Mouse (Mus musculus): Measurements from ENCODE around the gene Ephb2. TPM values are rescaled to one million over a fixed set of nuclear protein-coding genes. Genes with fewer than 3 reads are reported as not detected.

Ephb2 gene
- total RNA-seq, 1 experiment, result 15.5 TPM

DNA sequence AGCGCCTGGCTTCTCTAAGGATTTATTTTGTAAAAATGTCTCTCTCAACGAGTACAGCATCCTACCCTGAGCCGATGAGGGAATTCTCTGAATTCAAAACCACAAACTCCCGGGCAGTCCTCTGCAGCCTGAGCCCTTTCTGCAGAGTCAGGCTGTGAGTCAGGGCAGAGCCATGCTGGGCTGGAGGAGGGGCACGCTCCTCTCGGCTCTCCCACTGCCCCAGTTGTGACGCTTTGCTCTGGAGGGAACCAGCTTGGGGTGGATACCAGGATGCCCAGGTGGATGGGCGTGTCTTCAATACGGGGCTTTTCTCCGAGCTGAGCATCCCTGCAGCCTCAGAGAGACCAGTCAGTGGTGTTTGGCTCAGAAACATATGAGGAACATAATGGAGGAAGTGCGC, 27.3 kb downstream of the Ephb2 start:
- no peak overlapping the region for H3K9ac ChIP-seq (ENCODE audit: insufficient read depth, low read depth, low read length, poor library complexity, severe bottlenecking)
- peaks cover 4 to 28% of the 10 kb centered on the region in 2 experiments; a peak in 2 of 4 replicates for H3K4me1 ChIP-seq (ENCODE audit: control insufficient read depth in 2 of 2, insufficient read depth in 2 of 2, low read length in 2 of 2, poor library complexity in 1 of 2)
- TF ChIP-seq ZNF384 (IDR thresholded peaks at IDR 0.05; ENCODE audit: low read depth, low read length), result no peak
- 0 out of 2 replicates have a peak, but pooled peaks have one; percentile 16 for TF ChIP-seq MAFK (IDR thresholded peaks at IDR 0.05; ENCODE audit: insufficient read depth, low read depth, low read length)

DNA sequence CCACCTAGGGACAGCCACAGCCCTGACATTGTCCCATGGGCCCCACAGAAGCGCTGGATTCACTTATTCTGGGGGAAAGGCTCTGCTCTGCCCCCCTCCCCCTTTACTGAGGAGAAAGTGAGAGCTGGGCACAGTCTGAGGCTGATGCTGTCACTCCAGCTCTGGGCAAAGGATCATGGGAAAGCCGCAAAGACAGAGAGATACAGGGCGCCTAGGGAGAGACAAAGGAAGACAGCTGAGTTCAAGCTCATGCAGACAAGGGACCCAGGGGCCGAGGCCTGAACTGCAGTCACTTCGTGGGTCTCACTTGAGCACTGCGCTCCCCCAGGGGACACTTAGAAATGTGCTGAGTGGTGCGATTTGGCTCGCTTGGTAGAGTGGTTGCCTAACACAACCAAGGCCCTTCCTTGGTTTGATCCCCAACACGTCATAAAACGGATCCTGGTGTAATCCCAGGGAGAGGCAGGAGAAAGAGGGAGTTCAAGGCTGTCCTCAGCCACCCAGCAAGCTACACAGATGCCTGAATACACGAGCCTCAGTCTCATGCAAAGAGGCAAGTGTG, 28.3 kb downstream of the Ephb2 start:
- H3K27ac ChIP-seq (ENCODE audit: insufficient read depth, low read depth, low read length, poor library complexity, severe bottlenecking), result no peak overlapping the region
- no peaks in the 10 kb centered on the region for H3K9me3 ChIP-seq (ENCODE audit: control insufficient read depth, insufficient read depth, low read depth, low read length)
- DNase-seq (ENCODE audit: low read depth, low spot score), result no peak
- H3K9ac ChIP-seq (ENCODE audit: insufficient read depth, low read depth, low read length, poor library complexity, severe bottlenecking), result no peak overlapping the region
- H3K4me1 ChIP-seq (ENCODE audit: control insufficient read depth in 2 of 2, insufficient read depth in 2 of 2, low read length in 2 of 2, poor library complexity in 1 of 2), result peaks cover 4 to 36% of the 10 kb centered on the region in 2 experiments; a peak in 2 of 4 replicates
- H3K36me3 ChIP-seq (ENCODE audit: control insufficient read depth, insufficient read depth, low read length, poor library complexity, severe bottlenecking), result no peaks in the 10 kb centered on the region
- TF ChIP-seq MAFK (IDR thresholded peaks at IDR 0.05; ENCODE audit: insufficient read depth, low read depth, low read length) (peak; percentile 51; the same call in 1 of the 2 replicates), ZNF384 (IDR thresholded peaks at IDR 0.05; ENCODE audit: low read depth, low read length) (no peak), ZC3H11A (IDR thresholded peaks at IDR 0.05; ENCODE audit: borderline replicate concordance, low read depth, low read length) (no peak)
- in situ Hi-C loops (cut with MboI; ENCODE audit: low sequenced_read_pairs in 2 of 2, unreplicated experiment in 2 of 2), result no loop called here
- no peak overlapping the region for H3K4me3 ChIP-seq (ENCODE audit: insufficient read depth in 1 of 2, low read depth in 1 of 2, low read length in 2 of 2, poor library complexity in 1 of 2, severe bottlenecking in 1 of 2)

More for the DNA sequence above, 27.3 kb downstream of the Ephb2 start:
- in situ Hi-C loops (cut with MboI; ENCODE audit: low sequenced_read_pairs in 2 of 2, unreplicated experiment in 2 of 2), result no loop called here
- Histone ChIP-seq H3K4me3 (ENCODE audit: insufficient read depth in 1 of 2, low read depth in 1 of 2, low read length in 2 of 2, poor library complexity in 1 of 2, severe bottlenecking in 1 of 2) (no peak overlapping the region), H3K9me3 (ENCODE audit: control insufficient read depth, insufficient read depth, low read depth, low read length) (no peaks in the 10 kb centered on the region), H3K27ac (ENCODE audit: insufficient read depth, low read depth, low read length, poor library complexity, severe bottlenecking) (no peak overlapping the region), H3K36me3 (ENCODE audit: control insufficient read depth, insufficient read depth, low read length, poor library complexity, severe bottlenecking) (no peaks in the 10 kb centered on the region)
- DNase-seq (ENCODE audit: low read depth, low spot score), result no peak

DNA sequence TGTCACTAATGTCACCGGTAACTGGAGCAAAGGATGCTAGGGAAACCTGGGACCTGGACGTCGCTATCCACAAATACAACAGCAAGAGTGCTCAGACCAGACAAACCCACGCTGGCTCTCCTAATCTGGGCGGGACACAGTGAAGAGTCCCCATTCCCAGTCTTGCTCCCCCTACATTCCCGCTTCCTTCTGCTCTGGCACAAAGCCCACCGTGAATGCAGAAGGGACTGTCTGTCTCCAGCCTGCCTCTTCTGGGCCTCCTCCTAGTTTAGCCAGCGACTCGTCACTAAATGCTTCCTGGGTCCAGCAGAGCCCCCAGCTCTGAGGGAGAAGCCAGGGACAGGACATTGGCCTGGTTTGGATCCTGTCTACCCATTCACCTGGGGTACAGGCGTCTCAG, 29.5 kb downstream of the Ephb2 start:
- no peaks in the 10 kb centered on the region for H3K36me3 ChIP-seq (ENCODE audit: control insufficient read depth, insufficient read depth, low read length, poor library complexity, severe bottlenecking)
- in situ Hi-C loops (cut with MboI; ENCODE audit: low sequenced_read_pairs in 2 of 2, unreplicated experiment in 2 of 2), result no loop called here
- peaks cover 6 to 39% of the 10 kb centered on the region in 2 experiments; a peak in 2 of 4 replicates for H3K4me1 ChIP-seq (ENCODE audit: control insufficient read depth in 2 of 2, insufficient read depth in 2 of 2, low read length in 2 of 2, poor library complexity in 1 of 2)
- no peak for DNase-seq (ENCODE audit: low read depth, low spot score)
- H3K9ac ChIP-seq (ENCODE audit: insufficient read depth, low read depth, low read length, poor library complexity, severe bottlenecking), result no peak overlapping the region
- no peak overlapping the region for H3K27ac ChIP-seq (ENCODE audit: insufficient read depth, low read depth, low read length, poor library complexity, severe bottlenecking)
- TF ChIP-seq MAFK (IDR thresholded peaks at IDR 0.05; ENCODE audit: insufficient read depth, low read depth, low read length) (no peak), CHD2 (IDR thresholded peaks at IDR 0.05; ENCODE audit: low read depth, low read length) (no peak), ZNF384 (IDR thresholded peaks at IDR 0.05; ENCODE audit: low read depth, low read length) (no peak), ZC3H11A (IDR thresholded peaks at IDR 0.05; ENCODE audit: borderline replicate concordance, low read depth, low read length) (no peak), HCFC1 (IDR thresholded peaks at IDR 0.05; ENCODE audit: borderline replicate concordance, insufficient read depth, low read length) (no peak)
- H3K4me3 ChIP-seq (ENCODE audit: insufficient read depth in 1 of 2, low read depth in 1 of 2, low read length in 2 of 2, poor library complexity in 1 of 2, severe bottlenecking in 1 of 2), result no peak overlapping the region
- H3K9me3 ChIP-seq (ENCODE audit: control insufficient read depth, insufficient read depth, low read depth, low read length), result no peaks in the 10 kb centered on the region

DNA sequence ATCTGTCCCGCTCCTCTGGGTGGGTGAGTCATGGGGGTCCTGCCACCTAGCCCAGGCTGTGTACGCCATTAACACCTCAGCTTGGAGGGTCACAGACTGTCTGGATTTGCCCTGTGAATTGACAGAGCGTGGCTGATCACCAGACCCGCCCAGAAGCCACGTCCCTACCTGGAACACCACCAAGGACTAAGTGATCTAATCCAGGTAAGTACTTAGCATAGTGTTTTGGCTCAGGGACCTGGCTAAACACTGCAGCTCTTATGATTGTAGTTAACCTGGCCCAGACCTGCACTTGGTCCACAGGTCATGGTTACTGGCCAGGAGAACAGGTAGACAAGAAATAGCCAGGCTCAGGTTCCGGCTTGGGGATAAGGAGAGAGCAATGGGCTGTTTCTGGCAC, 31.4 kb downstream of the Ephb2 start:
- H3K4me3 ChIP-seq (ENCODE audit: insufficient read depth in 1 of 2, low read depth in 1 of 2, low read length in 2 of 2, poor library complexity in 1 of 2, severe bottlenecking in 1 of 2), result no peak overlapping the region
- in situ Hi-C loops (cut with MboI; ENCODE audit: low sequenced_read_pairs in 2 of 2, unreplicated experiment in 2 of 2), result no loop called here
- no peaks in the 10 kb centered on the region for H3K9me3 ChIP-seq (ENCODE audit: control insufficient read depth, insufficient read depth, low read depth, low read length)
- no peaks in the 10 kb centered on the region for H3K36me3 ChIP-seq (ENCODE audit: control insufficient read depth, insufficient read depth, low read length, poor library complexity, severe bottlenecking)
- TF ChIP-seq ZNF384 (IDR thresholded peaks at IDR 0.05; ENCODE audit: low read depth, low read length) (no peak), CHD2 (IDR thresholded peaks at IDR 0.05; ENCODE audit: low read depth, low read length) (no peak), MAFK (IDR thresholded peaks at IDR 0.05; ENCODE audit: insufficient read depth, low read depth, low read length) (no peak), ZC3H11A (IDR thresholded peaks at IDR 0.05; ENCODE audit: borderline replicate concordance, low read depth, low read length) (no peak), HCFC1 (IDR thresholded peaks at IDR 0.05; ENCODE audit: borderline replicate concordance, insufficient read depth, low read length) (no peak)
- no peak for DNase-seq (ENCODE audit: low read depth, low spot score)
- H3K4me1 ChIP-seq (ENCODE audit: control insufficient read depth in 2 of 2, insufficient read depth in 2 of 2, low read length in 2 of 2, poor library complexity in 1 of 2), result peaks cover 6 to 40% of the 10 kb centered on the region in 2 experiments; a peak in 2 of 4 replicates
- H3K27ac ChIP-seq (ENCODE audit: insufficient read depth, low read depth, low read length, poor library complexity, severe bottlenecking), result no peak overlapping the region
- H3K9ac ChIP-seq (ENCODE audit: insufficient read depth, low read depth, low read length, poor library complexity, severe bottlenecking), result no peak overlapping the region

DNA sequence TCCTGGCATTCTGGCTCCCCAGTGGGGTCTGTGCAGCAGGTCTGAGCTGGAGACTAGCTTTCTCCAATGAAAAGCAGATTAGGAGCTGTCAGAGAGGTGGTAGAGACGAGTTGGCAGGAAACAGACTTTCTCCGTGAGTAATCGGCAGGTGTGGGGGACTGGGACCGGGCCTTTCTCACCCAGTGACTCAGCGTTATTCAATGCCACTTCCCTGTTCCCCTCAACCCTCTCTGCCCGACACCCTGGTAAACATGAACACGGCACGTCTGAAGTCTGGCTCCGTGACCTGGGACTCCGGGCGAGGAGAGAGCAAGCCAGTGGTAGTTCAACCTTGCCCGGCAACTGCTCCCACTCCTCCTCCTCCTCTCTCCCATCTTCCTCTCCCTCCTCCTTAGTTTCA, 33.3 kb downstream of the Ephb2 start:
- in situ Hi-C loops (cut with MboI; ENCODE audit: low sequenced_read_pairs in 2 of 2, unreplicated experiment in 2 of 2), result no loop called here
- H3K4me3 ChIP-seq (ENCODE audit: insufficient read depth in 1 of 2, low read depth in 1 of 2, low read length in 2 of 2, poor library complexity in 1 of 2, severe bottlenecking in 1 of 2), result no peak overlapping the region
- no peak for DNase-seq (ENCODE audit: low read depth, low spot score)
- H3K36me3 ChIP-seq (ENCODE audit: control insufficient read depth, insufficient read depth, low read length, poor library complexity, severe bottlenecking), result no peaks in the 10 kb centered on the region
- H3K9ac ChIP-seq (ENCODE audit: insufficient read depth, low read depth, low read length, poor library complexity, severe bottlenecking), result no peak overlapping the region
- H3K4me1 ChIP-seq (ENCODE audit: control insufficient read depth in 2 of 2, insufficient read depth in 2 of 2, low read length in 2 of 2, poor library complexity in 1 of 2), result peaks cover 6 to 34% of the 10 kb centered on the region in 2 experiments; a peak in 2 of 4 replicates
- H3K27ac ChIP-seq (ENCODE audit: insufficient read depth, low read depth, low read length, poor library complexity, severe bottlenecking), result no peak overlapping the region
- no peaks in the 10 kb centered on the region for H3K9me3 ChIP-seq (ENCODE audit: control insufficient read depth, insufficient read depth, low read depth, low read length)
- TF ChIP-seq MAFK (IDR thresholded peaks at IDR 0.05; ENCODE audit: insufficient read depth, low read depth, low read length), result no peak
- TF ChIP-seq HCFC1 (IDR thresholded peaks at IDR 0.05; ENCODE audit: borderline replicate concordance, insufficient read depth, low read length), result no peak
- no peak for TF ChIP-seq ZNF384 (IDR thresholded peaks at IDR 0.05; ENCODE audit: low read depth, low read length)
- no peak for TF ChIP-seq CHD2 (IDR thresholded peaks at IDR 0.05; ENCODE audit: low read depth, low read length)
- no peak for TF ChIP-seq ZC3H11A (IDR thresholded peaks at IDR 0.05; ENCODE audit: borderline replicate concordance, low read depth, low read length)

Data from ES-E14 (cell line).